Mouse (Mus musculus): ENCODE data around the gene Vcl.

Vcl gene

GRCm38 (mm10) chr14:21065490-21066162 is 136.4 kb downstream of the Vcl start:
- no peak for DNase-seq (ENCODE audit: low spot score)

DNA sequence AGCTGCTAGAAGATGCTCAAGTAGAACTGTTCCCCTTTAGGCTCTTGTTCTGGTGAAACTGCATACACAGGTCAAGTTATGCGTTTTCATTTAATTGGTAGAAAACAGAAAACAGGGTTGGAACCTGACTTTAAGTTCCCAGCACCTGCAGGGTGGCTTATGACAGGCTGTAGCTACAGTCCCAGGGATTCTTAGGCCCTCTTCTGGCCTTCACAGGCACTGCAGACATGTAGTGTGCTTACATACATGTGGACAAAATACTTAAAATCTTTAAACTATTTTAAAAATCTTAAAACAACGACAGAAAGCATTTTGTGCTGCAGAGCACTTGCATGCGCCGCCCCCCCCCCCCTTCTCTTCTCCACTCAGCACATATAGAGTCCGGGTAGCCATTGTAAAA is 140.4 kb downstream of the Vcl start:
- no peak for DNase-seq (ENCODE audit: low spot score)

GRCm38 (mm10) chr14:21073981-21074380 is 144.8 kb downstream of the Vcl start:
- DNase-seq (ENCODE audit: low spot score) = no peak

DNA sequence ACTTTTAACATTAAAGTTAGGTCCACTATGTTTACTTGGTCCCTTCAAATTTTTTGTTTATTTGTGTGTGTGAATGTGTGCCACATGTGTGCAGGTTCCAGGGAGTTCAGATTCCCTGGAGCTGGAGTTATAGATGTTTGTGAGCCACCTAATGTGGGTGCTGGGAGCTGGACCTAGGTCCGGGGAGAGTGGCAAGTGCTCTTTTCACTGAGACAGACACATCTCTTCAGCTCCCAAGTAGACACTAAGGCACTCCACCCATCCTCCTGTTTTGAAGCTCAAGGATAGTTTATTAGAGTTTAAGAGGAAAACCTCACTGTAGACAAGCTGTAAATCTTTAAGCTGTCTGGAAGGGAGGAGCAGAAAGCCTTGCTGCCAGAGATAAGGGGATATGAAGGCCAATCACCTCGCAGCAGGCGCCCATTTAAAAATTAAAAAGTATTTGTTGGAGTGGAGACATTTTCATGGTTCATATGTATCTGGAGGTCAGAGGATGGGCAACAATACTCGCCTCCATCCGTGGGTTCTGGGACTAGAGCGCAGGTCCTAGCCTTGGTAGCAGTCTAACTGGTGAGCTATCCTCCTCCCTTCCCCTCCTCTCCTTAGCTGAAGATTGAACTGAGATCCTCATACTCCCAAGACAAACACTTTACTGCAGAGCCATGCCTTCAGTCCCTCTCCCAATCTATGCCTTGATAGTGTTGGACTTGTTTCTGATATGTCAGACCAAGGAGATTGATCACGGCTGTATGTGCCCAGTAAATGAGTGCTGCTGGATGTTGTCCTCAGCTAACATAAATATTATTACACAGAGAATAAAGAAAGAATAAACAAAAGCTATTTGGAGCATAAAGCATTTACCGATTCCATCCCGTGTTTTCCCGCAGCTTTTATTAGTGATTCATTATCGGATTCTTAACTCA is 145.5 kb downstream of the Vcl start:
- DNase-seq (ENCODE audit: low spot score) = no peak

GRCm38 (mm10) chr14:21075751-21076500 is 146.7 kb downstream of the Vcl start:
- peak; percentile 90 for DNase-seq (ENCODE audit: low spot score)

GRCm38 (mm10) chr14:21076501-21077194 is 147.4 kb downstream of the Vcl start:
- peak; percentile 36 for DNase-seq (ENCODE audit: low spot score)

DNA sequence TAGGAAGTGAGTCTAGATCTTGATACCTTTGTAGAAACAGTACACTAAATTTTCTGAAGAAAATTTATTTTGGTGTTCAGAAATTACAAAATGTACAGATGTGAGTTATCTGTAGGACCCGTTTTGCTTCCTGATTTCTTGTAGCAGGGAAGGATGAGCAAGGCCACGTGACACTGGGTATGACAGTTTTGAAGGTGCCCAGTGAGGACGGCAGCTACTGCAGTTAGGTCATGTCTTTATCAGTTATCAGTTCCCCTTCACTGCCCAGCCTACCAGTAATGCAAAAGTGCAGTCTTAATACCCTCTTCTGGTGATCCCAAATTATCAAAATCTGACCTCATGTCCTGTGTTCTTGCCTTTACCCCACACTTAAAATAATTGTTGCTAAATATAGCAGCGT is 148.7 kb downstream of the Vcl start:
- no peak for DNase-seq (ENCODE audit: low spot score)

DNA sequence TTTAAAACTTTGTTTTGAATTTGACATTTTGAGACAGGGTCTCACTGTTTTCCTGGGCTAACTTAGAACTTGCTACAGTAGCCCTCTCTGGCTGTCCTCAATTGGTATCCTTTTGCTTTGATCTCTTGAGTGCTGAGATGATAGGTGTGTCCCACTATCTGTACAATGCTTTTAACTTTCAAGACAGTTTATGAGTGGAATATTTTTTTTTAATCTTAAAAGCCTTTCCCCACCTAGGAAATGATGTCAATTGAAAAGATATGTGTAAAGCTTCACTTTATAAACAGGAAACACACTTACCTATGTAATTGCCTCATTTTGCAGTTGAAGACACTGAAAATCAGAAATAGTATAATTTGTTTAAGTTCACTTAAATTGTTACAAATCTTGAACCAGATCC is 149.3 kb downstream of the Vcl start:
- no peak for DNase-seq (ENCODE audit: low spot score)

GRCm38 (mm10) chr14:21082823-21083222 is 153.6 kb downstream of the Vcl start:
- DNase-seq (ENCODE audit: low spot score) = no peak

Data from testis, postnatal 14 days (tissue).